Mouse (Mus musculus): Measurements from ENCODE around the gene Lmo7.

Lmo7 gene

DNA sequence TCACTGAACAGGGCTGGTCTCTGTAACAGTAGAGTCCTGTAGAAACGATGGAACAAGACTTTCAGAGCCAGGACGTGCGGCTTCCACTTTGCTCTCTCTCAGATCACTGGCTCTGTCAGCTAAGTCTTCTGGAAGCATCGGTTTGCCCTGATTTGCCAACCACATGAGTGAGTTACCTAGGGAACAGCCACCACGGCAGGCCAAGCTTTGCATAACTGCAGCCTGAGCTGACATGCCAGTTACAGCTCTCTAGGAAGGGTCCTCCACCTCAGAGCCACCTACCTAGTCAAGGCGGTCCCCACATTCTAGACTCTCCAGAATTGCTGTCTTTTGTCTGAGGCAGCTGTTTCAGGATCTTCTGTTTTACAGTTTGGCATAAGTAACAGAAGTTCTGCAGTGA is 107.4 kb downstream of the Lmo7 start:
- DNase-seq (ENCODE audit: low spot score in 2 of 2), result no peak

DNA sequence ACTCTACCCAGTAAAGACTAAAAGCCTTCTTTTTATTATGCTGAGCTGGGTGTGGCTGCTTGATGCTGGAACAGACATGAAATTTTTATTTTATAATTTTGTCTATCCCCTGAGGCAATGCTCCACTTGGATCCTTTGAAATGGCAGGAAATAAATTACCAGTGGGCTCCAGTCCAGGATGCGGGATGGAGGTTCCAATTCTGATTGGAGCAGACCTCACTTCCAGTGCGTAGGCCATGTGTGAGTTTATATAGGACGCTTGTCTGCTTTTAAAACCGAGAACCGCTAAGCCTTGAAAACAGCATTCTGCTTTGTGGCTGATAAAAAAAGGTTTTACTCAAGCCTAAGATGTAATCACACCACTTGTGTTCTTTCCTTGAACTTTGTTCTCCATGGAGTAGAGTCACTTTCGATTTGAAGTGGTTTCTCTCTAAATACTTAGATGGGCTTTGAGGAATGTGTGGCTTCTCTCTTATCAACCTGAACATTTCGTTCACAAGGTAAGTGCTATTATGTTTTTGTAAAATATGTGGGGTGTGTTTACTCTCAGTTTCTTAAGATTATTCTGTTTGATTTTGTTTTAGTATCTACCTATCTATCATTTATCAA is 108.6 kb downstream of the Lmo7 start:
- no peak for DNase-seq (ENCODE audit: low spot score in 2 of 2)

DNA sequence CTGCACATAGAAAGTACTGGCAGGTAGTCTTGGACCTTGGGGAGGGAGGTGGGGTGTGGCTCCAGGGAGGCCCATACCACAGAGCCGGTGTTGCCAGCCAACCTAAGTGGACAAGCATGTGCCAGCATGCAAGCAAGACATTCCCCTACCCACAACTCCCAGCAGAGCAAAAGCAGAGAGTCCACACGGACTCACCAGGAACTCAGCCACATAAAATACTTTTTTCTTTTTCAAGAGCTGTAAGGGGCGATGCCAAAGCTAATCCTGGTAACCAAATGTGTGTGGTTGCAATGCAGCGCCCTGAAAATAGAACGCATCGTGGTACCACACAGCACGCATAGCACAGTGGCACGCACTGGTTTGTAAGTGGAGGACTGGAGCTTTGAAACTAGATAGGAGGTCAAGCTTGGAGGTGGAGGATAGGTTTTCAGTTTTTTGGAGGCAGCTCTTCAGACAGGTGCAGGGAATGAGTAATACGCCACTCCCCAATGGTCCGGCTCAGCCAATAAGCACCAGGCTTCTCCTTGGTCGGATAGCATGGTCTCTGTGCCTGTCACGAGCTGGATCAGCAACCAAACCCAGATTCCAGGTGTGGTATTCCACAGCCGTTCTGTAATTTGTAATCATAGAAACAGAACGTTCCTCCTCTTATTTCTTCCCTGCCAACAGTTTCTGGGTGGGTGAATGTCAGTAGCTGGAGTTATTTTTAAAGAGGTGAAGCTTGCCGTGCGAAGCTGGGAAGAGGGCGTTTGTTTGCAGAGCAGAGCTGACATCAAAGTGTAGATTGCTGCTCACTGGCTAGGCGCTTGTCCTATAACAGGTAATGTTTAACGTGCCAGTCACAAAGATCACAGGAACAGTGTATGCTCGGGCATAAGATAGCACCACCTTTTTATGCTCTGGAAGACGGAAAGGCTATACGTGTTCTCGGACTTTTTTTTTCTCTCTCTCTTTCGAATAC is 110.3 kb downstream of the Lmo7 start:
- no peak for DNase-seq (ENCODE audit: low spot score in 2 of 2)

DNA sequence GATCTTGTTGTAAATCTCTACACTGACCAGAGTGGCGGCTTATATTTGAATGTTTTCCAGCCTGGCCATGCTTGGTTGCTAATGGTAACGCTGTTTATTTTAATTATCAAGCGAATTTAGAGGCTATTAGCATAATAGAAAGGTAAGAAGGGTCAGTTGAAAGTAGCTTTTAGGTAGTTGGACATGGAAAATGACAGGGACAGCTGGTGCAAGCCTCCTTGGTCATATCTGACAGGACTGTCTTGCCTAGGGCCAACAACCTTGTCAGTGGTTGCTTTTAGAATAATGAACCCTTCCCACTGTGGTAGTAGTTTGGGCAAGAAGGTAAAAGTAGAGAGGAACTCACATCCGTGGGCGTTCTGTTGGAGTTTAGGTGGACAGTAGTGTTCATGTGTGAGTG is 111.5 kb downstream of the Lmo7 start:
- DNase-seq (ENCODE audit: low spot score in 2 of 2), result no peak

DNA sequence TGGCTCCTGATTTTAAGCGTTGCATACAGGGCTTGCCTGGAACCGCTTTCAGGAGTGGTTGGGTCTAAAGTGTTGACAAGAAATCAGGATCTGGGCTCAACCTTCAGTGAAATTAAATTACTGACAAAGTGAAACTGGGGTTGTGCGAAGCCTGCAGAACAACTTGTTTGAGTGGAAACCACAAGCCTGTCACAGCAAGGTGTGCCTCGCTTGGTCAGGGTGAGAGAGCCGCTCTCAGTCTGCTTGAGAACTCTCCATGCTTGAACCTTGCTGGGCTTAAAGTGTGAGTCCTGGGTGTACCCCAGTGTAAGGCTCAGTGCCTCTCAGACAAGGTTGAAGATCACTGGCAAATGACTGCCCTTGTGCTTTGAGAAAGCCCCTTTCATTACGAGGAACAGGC is 112.8 kb downstream of the Lmo7 start:
- DNase-seq (ENCODE audit: low spot score in 2 of 2), result no peak

DNA sequence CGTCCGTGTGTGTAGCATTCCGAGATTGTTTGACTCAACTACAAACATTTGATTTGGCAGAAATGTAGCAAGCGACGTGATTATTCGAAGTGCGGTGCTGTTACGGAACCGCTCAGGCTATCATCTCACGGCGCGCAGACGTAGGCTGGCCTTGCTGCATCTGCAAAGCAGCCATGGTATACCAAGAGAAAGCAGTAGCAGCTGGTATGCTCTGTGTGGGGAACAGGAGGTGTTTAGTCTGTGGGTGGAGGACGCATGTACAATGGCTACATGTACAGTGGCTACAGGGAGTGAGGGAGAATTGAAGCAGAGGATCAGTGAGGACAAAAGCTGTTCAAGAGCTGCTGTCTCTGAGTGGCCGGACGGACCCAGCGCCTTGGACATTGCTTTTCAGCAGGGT is 113.7 kb downstream of the Lmo7 start:
- DNase-seq (ENCODE audit: low spot score in 2 of 2), result no peak

DNA sequence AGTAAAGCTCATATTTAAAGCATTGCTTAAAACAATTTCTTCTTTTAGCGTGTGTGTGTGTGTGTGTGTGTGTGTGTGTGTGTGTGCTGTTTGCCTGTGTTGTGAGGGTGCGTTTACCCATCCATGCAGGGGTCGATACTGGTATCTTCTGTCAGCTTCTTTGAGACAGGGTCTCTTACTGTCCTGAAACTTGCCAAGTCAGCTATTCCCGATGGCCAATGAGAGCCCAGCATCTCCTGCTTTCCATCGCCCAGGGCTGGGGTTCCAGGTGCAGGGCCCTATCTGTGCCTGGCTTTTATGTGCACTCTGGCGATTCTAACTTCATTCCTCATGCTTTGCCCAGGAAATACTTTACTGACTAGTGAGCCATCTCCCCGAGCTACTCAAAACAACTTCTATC is 114.7 kb downstream of the Lmo7 start:
- DNase-seq (ENCODE audit: low spot score in 2 of 2), result no peak

DNA sequence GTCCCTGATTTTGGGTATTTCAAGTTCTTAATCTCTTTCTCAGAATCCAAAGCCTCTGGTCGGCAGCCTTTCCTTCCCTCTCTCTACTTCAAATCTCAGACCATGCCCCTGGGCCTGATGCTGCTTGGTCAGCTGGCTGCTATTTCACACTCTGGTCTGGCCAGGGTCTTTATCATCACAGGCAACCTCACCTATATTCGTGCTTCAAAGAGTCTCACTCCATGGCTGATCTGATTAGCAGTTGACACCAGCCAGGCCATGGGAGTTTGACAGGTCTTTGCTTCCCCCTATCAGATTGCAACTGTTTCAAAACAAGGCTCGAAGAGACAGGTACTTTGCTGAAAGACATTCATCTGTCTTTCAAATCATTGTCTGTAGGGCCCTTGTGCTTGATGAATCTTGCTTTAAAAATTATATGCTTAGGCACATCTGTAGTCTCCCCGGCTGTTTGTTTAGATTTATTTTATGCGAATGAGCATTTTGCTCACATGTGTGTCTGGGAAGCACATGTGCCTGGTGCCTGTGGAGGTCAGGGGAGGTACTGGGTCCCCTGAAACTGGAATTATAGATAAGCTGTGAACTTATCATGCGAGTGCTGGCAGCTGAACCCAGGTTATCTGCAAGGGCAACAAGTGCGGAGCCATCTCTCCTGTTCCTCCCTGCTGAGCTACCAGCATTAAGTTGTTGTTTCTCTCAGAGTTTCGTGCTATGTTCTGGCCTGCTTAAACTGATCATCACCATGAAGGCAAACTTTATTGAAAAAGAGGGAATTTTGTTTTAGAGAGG is 116.5 kb downstream of the Lmo7 start:
- DNase-seq (ENCODE audit: low spot score in 2 of 2), result no peak

DNA sequence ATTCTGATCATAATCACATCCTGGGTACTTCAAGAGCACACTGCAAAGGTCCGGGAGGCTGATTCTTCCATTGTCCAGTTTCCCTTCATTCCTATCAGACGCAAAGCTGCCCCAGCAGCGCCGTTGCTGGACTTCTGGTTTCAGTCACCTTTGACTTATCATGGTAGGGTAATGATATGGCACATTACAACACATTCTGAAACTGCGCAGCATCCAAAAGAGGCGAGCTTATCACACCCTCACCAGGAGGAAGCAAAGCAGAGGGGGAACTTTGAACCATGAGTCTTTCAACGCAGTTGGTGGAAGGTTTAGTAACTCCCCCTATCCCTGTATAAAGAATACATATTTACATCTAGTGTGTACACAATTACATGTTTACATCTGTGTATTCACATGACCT is 117.8 kb downstream of the Lmo7 start:
- DNase-seq (ENCODE audit: low spot score in 2 of 2), result no peak

DNA sequence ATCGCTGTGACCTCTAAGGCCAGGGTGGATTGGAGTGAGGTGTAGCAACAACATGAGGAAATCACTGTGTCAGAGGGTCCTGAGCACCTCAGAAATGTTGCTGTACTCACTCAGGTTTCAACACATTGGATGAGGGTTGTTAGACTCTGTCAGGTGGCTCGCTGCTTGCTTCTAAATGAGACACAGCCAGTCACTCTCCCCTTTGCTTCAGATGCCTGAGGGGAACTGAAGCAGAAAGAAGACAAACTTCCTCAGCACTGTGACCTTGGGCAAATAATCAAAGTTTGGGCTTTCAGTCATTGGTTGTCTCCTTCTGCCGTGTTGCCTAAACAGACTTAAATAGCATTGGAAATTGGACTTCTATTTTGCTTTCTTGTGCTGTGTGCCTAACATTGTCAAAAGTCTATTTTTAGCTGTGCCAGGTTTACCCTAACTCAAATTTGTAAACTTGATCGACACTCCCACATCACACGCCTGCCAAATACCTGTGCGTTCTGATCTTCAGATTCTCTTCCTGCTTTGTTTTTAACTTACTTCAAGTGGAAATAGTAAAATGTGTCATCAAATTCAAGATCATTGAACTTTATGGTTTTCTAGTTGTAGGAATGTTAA is 122.9 kb downstream of the Lmo7 start:
- DNase-seq (ENCODE audit: low spot score in 2 of 2), result no peak

DNA sequence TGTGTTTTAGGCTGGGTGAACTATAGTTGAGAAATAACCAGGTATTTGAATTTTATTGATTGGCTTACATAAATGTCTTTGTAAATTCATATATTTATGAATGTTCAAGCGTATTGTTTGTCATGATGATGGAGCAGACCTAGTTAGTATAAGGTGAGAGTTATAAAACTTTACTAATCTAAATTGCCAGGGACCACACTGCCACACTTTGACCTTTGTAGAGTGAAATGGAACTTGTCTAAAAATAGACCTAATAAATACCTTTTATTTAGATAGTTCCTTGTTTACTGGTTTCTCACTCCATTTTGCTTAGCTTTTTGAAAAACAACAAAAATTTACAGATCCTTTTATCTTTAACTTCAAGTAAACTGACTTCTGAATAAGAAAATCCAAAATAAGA is 123.5 kb downstream of the Lmo7 start:
- no peak for DNase-seq (ENCODE audit: low spot score in 2 of 2)

DNA sequence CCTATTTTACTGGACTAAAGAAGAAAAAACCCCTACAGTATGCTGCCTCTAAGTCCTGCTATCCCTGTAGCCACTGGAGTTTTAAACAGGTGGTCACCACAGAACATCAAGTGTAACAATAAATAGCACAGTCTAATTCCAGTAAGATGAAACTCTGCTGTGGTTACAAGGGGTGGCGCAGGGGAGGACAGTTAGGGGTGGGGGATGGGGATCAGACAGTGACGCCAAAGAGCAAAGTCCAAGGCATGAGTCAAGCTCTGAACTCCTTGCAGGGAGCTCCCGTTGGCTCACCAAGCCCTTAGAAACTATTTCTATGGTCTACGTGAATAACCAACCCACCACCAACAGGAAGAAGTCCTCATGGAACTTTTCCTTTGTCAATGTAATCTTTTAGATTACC is 124.0 kb downstream of the Lmo7 start:
- no peak for DNase-seq (ENCODE audit: low spot score in 2 of 2)

DNA sequence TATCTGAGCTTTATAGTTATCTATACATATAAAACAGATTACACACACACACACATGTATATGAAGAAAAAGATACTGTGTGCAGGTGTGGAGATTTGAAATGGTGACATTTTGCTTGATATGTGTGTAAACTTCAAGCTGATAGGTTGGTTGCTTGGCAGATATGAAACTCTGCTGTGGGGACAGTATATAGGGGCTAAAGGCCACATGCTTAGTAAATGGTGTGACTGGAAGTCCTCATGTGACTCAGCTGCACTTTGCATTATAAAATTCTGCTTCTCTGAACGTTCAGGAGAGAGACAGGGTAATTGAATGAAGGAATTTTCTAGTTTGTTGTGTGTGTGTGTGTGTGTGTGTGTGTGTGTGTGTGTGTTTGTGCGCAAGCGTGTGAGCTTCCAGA is 124.5 kb downstream of the Lmo7 start:
- no peak for DNase-seq (ENCODE audit: low spot score in 2 of 2)

DNA sequence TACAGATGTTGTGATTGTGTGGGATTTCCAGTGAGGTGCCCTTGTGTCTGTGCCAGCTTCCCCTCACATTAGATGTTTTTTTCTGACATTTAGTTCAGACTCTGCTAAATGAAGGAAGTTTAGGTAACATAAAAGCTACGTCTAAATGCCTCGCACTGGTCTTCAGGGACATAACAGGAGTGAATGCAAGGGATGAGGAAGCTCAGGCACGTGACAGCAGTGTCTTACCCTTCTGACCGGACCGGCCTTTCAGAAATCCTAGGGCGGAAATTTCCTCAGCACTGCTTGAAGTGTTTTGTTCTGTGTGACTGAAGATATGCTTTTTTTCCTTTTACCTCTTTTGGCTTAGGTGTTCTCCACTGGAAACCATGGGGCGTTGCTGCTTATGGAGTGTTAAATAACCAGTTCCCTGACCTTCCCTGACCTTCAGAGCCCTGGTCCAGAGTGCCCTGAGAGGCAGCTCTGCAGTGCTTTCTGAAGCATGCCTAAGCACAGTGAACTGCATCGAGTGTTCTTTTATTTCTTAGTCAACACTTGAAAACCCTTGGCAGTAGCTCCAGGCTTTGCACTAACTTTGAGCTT is 129.6 kb downstream of the Lmo7 start:
- no peak for DNase-seq (ENCODE audit: low spot score in 2 of 2)

DNA sequence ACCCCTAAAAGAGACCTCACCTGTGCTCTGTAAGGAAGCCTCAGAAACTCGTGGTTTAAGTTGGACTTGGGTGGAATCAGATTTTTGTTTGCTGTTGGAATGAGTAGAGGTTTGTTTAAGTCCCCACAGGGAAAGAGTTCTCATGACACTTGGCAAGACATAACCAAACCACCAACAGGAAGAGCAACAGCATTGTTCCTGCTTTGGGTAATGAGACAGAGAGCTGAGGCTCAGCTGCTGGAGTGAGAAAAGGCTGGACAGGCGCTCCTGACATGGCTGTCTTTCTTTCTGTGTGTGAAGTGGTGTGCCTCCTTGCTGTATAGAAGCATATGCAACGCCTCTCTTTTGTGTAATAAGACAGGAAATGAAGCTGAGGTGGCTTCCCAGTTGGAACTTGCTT is 132.3 kb downstream of the Lmo7 start:
- DNase-seq (ENCODE audit: low spot score in 2 of 2), result no peak

DNA sequence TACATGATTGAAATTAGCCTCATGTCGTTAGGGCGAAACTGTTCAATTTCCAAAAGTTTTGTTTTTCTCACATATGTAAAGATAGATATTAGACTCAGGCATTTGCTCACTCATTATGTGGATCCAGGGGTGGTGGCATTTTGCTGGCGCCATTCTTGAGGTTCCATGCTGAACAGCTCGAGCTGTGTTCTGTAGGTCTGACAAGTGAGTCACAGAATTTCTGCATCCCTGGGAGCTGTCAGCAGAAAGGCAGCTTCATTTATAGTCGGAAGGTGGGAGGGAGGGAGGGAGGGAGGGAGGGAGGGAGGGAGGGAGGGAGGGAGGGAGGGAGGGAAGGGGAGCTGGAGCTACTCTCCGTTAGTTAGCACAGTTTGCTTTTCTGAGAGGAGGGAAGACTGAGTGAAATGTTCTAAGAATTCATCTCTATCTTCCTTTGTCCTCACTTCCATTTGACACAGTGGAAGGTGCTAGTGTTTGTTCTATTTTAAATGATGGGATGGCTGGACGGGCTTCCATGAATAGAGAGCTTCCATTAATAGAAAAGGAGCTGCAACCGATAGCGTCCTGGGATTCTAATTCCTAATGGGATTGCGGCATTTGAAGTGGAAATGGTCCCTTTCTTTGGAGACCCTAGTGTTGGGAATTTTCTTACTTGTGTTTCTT is 137.4 kb downstream of the Lmo7 start:
- DNase-seq (ENCODE audit: low spot score in 2 of 2), result no peak

DNA sequence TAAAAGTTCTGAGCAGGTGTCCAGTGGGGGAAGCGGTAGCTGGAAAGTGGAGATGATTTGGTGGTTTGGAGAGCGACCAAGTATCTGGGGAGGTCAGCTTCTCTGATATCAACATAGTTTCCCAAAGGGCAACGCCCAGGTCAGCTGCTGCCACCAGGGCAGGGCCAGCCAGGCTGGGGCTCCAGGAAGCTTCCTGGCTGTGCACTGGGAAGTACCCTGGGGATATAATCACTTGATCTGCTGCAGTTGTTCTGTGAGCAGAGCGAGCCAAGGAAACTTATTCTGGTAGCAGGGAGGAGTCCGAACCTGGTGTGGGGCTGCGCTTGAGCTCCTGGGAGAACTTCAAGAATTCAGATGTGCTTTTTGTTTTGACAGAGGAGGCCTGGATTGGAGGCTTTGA is 139.4 kb downstream of the Lmo7 start:
- DNase-seq (ENCODE audit: low spot score in 2 of 2), result no peak

DNA sequence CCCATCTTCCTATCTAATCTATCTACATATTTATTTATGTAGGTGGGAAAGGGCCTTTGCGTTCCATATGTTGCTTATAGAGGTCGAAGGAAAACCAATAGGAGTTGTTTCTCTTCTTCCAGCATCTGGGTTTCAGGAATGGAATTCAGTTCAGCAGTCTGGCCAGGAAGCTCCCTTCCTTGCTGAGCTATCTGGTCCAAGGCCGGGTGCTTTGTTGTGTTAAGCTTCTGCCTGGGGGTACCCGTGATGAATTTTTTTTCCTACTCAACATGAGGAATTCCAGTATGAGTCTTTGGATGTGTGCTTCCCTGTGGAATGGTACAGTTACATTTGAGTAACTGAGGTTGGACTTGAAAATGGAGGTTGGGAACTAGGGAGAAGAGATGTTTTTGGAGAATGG is 139.9 kb downstream of the Lmo7 start:
- no peak for DNase-seq (ENCODE audit: low spot score in 2 of 2)

DNA sequence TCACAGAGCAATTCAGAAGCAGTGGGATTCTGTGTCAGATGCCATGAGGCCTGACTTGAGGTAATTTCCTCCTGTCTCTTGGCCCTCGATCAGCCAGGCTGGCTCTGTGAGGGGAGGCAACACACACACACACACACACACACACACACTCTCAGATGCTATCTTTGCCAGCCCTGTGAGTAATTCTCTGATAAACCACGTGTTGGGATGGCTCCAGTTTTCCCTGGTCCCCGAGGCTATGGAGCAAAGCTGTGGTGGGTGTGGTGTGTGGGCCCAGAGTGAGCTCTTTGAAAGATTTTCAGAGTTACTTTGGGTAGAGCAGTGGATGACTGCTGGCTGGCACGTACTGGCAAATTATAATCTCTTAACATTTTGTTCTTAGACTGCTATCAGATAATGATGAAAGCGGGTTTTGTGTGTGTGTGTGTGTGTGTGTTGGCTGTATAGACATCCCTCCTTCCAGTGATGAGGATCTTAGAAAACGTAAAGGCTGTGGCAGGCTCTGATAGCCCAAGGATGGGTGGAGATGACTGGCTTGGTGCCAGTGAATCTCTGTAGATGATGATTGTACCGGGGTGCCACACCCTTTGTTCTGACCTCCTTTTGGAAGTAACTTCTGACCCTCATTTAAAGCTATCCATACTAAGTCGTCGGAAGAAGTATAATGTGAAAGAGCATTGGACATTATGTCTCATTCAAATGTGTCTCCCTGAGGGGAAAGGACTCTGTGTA is 140.6 kb downstream of the Lmo7 start:
- no peak for DNase-seq (ENCODE audit: low spot score in 2 of 2)

DNA sequence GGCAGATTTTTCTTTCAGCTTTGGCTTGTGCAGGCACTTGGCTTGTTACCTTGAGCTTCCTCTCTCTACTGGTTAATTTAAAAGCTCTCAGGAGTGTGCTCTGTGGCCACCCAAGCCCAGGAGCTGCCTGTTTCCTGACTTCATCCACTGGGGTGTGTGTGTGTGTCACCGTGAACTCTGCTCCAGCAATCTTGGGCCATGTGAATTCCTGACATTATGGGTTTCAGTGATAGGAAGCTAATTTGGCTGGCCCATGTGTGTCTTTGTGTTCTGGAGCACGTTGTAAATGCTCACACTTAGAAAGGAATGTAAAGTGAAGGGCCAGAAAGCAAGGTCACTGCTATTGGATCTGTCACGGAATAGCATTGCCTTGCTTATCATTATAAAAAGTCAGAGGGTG is 143.1 kb downstream of the Lmo7 start:
- no peak for DNase-seq (ENCODE audit: low spot score in 2 of 2)
